Mouse (Mus musculus): ENCODE data around the gene Vwce. TPM values are rescaled to one million over a fixed set of nuclear protein-coding genes. Genes with fewer than 3 reads are reported as not detected.

The Vwce gene
- polyA plus RNA-seq, 1 experiment = 0.46 TPM

GRCm38 (mm10) chr19:10640589-10641378, 6.8 kb downstream of the Vwce start:
- Histone ChIP-seq H3K36me3 (replicated peaks; ENCODE audit: low read length) (no peaks in the 10 kb centered on the region), H3K9me3 (no peaks in the 10 kb centered on the region), H3K27me3 (replicated peaks) (peaks cover 63% of the 10 kb centered on the region), H3K4me1 (peaks cover 38% of the 10 kb centered on the region), H3K4me3 (replicated peaks) (peak overlapping the region; percentile 50)
- TF ChIP-seq FLI1 (IDR thresholded peaks at IDR 0.05; ENCODE audit: low read length) (no peak), GATA1 (IDR thresholded peaks at IDR 0.05; ENCODE audit: borderline replicate concordance, low read length) (no peak)

GRCm38 (mm10) chr19:10645616-10646015, 11.6 kb downstream of the Vwce start:
- Histone ChIP-seq H3K27me3 (replicated peaks) (peaks cover 78% of the 10 kb centered on the region), H3K4me1 (peaks cover 29% of the 10 kb centered on the region)
- TF ChIP-seq GATA1 (IDR thresholded peaks at IDR 0.05; ENCODE audit: borderline replicate concordance, low read length) = no peak
- no peak for TF ChIP-seq FLI1 (IDR thresholded peaks at IDR 0.05; ENCODE audit: low read length)

GRCm38 (mm10) chr19:10648156-10648555, 14.1 kb downstream of the Vwce start:
- Histone ChIP-seq H3K4me1 (peaks cover 15% of the 10 kb centered on the region), H3K27me3 (replicated peaks) (peaks cover 63% of the 10 kb centered on the region), H3K36me3 (replicated peaks; ENCODE audit: low read length) (no peaks in the 10 kb centered on the region), H3K4me3 (replicated peaks) (peak overlapping the region; percentile 33), H3K9me3 (peaks cover 9% of the 10 kb centered on the region)
- no peak for TF ChIP-seq GATA1 (IDR thresholded peaks at IDR 0.05; ENCODE audit: borderline replicate concordance, low read length)
- TF ChIP-seq FLI1 (IDR thresholded peaks at IDR 0.05; ENCODE audit: low read length) = no peak

More at GRCm38 (mm10) chr19:10645616-10646015, 11.6 kb downstream of the Vwce start:
- Histone ChIP-seq H3K9me3 (peaks cover 7% of the 10 kb centered on the region), H3K36me3 (replicated peaks; ENCODE audit: low read length) (no peaks in the 10 kb centered on the region), H3K4me3 (replicated peaks) (no peak overlapping the region)

- peaks cover 50% of the 10 kb centered on the region for H3K4me1 ChIP-seq
- no peak for TF ChIP-seq GATA1 (IDR thresholded peaks at IDR 0.05; ENCODE audit: borderline replicate concordance, low read length)
- no peak for TF ChIP-seq FLI1 (IDR thresholded peaks at IDR 0.05; ENCODE audit: low read length)
- H3K27me3 ChIP-seq (replicated peaks) = peaks cover 25% of the 10 kb centered on the region
- peaks cover 6% of the 10 kb centered on the region for H3K36me3 ChIP-seq (replicated peaks; ENCODE audit: low read length)
- peaks cover 4% of the 10 kb centered on the region; the same call in 1 of the 2 replicates for H3K9me3 ChIP-seq
- H3K4me3 ChIP-seq (replicated peaks) = no peak overlapping the region
Measured at GRCm38 (mm10) chr19:10656058-10656457, 22.0 kb downstream of the Vwce start.

- Histone ChIP-seq H3K36me3 (replicated peaks; ENCODE audit: low read length) (peaks cover 6% of the 10 kb centered on the region), H3K4me3 (replicated peaks) (no peak overlapping the region), H3K4me1 (peaks cover 61% of the 10 kb centered on the region), H3K27me3 (replicated peaks) (peaks cover 24% of the 10 kb centered on the region), H3K9me3 (peaks cover 4% of the 10 kb centered on the region; the same call in 1 of the 2 replicates)
- TF ChIP-seq GATA1 (IDR thresholded peaks at IDR 0.05; ENCODE audit: borderline replicate concordance, low read length) = no peak
- no peak for TF ChIP-seq FLI1 (IDR thresholded peaks at IDR 0.05; ENCODE audit: low read length)
Measured at GRCm38 (mm10) chr19:10657742-10658141, 23.7 kb downstream of the Vwce start.

- peaks cover 4% of the 10 kb centered on the region; the same call in 1 of the 2 replicates for H3K9me3 ChIP-seq
- peaks cover 6% of the 10 kb centered on the region for H3K36me3 ChIP-seq (replicated peaks; ENCODE audit: low read length)
- peaks cover 17% of the 10 kb centered on the region for H3K27me3 ChIP-seq (replicated peaks)
- H3K4me1 ChIP-seq = peaks cover 66% of the 10 kb centered on the region
- H3K4me3 ChIP-seq (replicated peaks) = no peak overlapping the region
- TF ChIP-seq GATA1 (IDR thresholded peaks at IDR 0.05; ENCODE audit: borderline replicate concordance, low read length) (no peak), FLI1 (IDR thresholded peaks at IDR 0.05; ENCODE audit: low read length) (no peak)
Measured at GRCm38 (mm10) chr19:10658406-10658805, 24.4 kb downstream of the Vwce start.

GRCm38 (mm10) chr19:10661373-10661772, 27.4 kb downstream of the Vwce start:
- peaks cover 3% of the 10 kb centered on the region for H3K27me3 ChIP-seq (replicated peaks)
- peaks cover 78% of the 10 kb centered on the region for H3K4me1 ChIP-seq
- no peak for TF ChIP-seq FLI1 (IDR thresholded peaks at IDR 0.05; ENCODE audit: low read length)
- no peak for TF ChIP-seq GATA1 (IDR thresholded peaks at IDR 0.05; ENCODE audit: borderline replicate concordance, low read length)
- H3K9me3 ChIP-seq = peaks cover 4% of the 10 kb centered on the region; the same call in 1 of the 2 replicates
- peak overlapping the region; percentile 76 for H3K4me3 ChIP-seq (replicated peaks)
- H3K36me3 ChIP-seq (replicated peaks; ENCODE audit: low read length) = peaks cover 6% of the 10 kb centered on the region

GRCm38 (mm10) chr19:10661919-10662318, 27.9 kb downstream of the Vwce start:
- TF ChIP-seq GATA1 (IDR thresholded peaks at IDR 0.05; ENCODE audit: borderline replicate concordance, low read length) = no peak
- TF ChIP-seq FLI1 (IDR thresholded peaks at IDR 0.05; ENCODE audit: low read length) = no peak
- H3K4me1 ChIP-seq = peaks cover 76% of the 10 kb centered on the region
- H3K27me3 ChIP-seq (replicated peaks) = peaks cover 3% of the 10 kb centered on the region

GRCm38 (mm10) chr19:10662665-10663064, 28.7 kb downstream of the Vwce start:
- Histone ChIP-seq H3K27me3 (replicated peaks) (peaks cover 3% of the 10 kb centered on the region), H3K36me3 (replicated peaks; ENCODE audit: low read length) (peaks cover 6% of the 10 kb centered on the region), H3K9me3 (peaks cover 4% of the 10 kb centered on the region; the same call in 1 of the 2 replicates), H3K4me1 (peaks cover 73% of the 10 kb centered on the region), H3K4me3 (replicated peaks) (no peak overlapping the region)
- TF ChIP-seq FLI1 (IDR thresholded peaks at IDR 0.05; ENCODE audit: low read length) = no peak
- TF ChIP-seq GATA1 (IDR thresholded peaks at IDR 0.05; ENCODE audit: borderline replicate concordance, low read length) = no peak

More at GRCm38 (mm10) chr19:10661919-10662318, 27.9 kb downstream of the Vwce start:
- Histone ChIP-seq H3K9me3 (peaks cover 4% of the 10 kb centered on the region; the same call in 1 of the 2 replicates), H3K4me3 (replicated peaks) (no peak overlapping the region), H3K36me3 (replicated peaks; ENCODE audit: low read length) (peaks cover 6% of the 10 kb centered on the region)

- H3K4me1 ChIP-seq = peaks cover 73% of the 10 kb centered on the region
- no peak for TF ChIP-seq GATA1 (IDR thresholded peaks at IDR 0.05; ENCODE audit: borderline replicate concordance, low read length)
- TF ChIP-seq FLI1 (IDR thresholded peaks at IDR 0.05; ENCODE audit: low read length) = no peak
- H3K36me3 ChIP-seq (replicated peaks; ENCODE audit: low read length) = no peaks in the 10 kb centered on the region
- H3K27me3 ChIP-seq (replicated peaks) = peaks cover 24% of the 10 kb centered on the region
- no peak overlapping the region for H3K4me3 ChIP-seq (replicated peaks)
- no peaks in the 10 kb centered on the region for H3K9me3 ChIP-seq
Measured at GRCm38 (mm10) chr19:10665093-10665492, 31.1 kb downstream of the Vwce start.
